Mouse (Mus musculus) cerebellum, adult 2 months (tissue): ENCODE measurements around the gene Ext2.

ENCODE experiments used
- CTCF ChIP-seq: fragments of 200-500 bp; IDR thresholded peaks from 2 replicates; pipeline ENCODE4 v1.5.1; 2011; ENCODE audit warnings: low read depth, mild to moderate bottlenecking, control low read depth, low read length, moderate library complexity, borderline replicate concordance; ENCODE audit not compliant: insufficient read depth
- POLR2A ChIP-seq: fragments of 200-500 bp; IDR thresholded peaks from 2 replicates; pipeline ENCODE4 v1.6.1; 2011; ENCODE audit warnings: low read length, control low read depth, borderline replicate concordance; ENCODE audit not compliant: insufficient read depth

GRCm38 (mm10) chr2:93817791-93818190 lies 4.6 kb downstream of the Ext2 start:
- TF ChIP-seq POLR2A (no peak), CTCF (no peak)
